Mouse (Mus musculus): ENCODE measurements around the gene Frk.
"Not testable (repeated sequence)": the region's sequence is repeated elsewhere in the genome, so short reads cannot be mapped to it uniquely, and the experiment has no call there.

Frk gene

GRCm38 (mm10) chr10:34617216-34617615 lies 134.0 kb downstream of the Frk start:
- no peak for DNase-seq (ENCODE audit: low spot score in 2 of 2)

DNA sequence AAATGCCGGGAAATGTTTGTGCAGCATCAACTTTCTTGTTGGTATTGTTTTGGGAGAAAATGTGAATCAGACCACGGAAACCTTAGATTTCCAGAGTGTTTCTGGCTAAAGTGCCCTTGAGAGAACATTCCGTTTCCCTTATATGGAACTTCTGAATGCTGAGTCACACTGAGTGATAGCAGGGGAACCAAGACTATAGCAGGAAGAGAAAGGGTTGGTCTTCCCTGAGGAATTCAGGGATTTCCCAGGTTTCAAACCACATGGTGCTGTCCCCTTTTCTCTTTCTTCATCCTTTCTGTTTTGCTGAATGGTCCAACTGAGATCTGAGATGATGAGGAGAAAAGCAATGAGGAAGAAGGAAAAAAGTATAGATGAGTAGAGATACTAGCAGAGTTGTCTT lies 135.3 kb downstream of the Frk start:
- DNase-seq (ENCODE audit: low spot score in 2 of 2), result no peak

- DNase-seq (ENCODE audit: low spot score in 2 of 2), result not testable (repeated sequence)
Observed at GRCm38 (mm10) chr10:34620540-34620939, 137.3 kb downstream of the Frk start.

DNA sequence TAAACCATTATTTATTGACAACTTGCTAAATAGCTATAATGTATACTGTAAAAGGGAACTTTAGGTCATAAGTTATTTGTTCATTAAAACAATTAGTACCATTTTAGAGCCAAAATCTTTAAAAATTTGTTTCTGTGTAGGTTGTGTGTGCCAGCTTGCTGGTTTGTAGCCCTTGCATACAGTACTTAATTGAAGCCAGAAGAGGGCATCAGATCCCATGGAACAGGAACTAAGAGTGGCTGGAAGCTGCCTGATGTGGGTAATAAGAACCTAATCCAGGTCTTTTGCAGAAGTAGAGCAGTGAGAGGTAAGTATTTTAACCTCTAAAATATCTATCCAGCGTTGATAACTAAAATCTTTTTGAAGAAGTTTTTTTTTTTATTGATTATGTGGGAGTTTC lies 155.0 kb downstream of the Frk start:
- DNase-seq (ENCODE audit: low spot score in 2 of 2), result no peak

Data from spleen, postnatal 10 days (tissue).